Mouse (Mus musculus): Measurements from ENCODE around the gene Mtx3. TPM values are rescaled to one million over a fixed set of nuclear protein-coding genes. Genes with fewer than 3 reads are reported as not detected.
A peak's percentile ranks its signal among the peaks of the same experiment; 100 is the strongest.

The Mtx3 gene
- polyA plus RNA-seq, 1 experiment from 2014 or later: 5.4 TPM

DNA sequence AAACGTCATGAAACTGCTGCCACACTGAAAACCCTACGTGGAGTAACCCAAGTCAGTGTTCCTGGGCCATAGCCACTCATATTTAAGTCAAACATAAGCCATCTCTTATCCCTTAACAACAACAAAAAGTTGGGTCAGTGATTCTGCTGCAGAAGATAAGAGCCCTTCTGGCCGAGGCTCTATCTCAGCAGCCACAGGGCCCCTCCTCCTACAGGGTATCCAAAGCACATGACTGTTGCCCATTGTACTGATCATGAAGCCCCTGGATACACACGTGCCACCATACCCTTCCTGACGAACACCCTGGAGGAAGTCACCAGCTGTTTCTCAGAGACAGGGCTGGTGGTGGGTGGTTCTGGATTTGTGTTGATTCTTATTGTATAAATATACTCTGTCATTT is 3.4 kb downstream of the Mtx3 start:
- no peaks in the 10 kb centered on the region for H3K9me3 ChIP-seq
- H3K4me2 ChIP-seq: no peak overlapping the region
- no peak overlapping the region for H3K27ac ChIP-seq
- WGBS: 86% methylated on average over 5 of the region's 5 CpGs
- H3K9ac ChIP-seq (replicated peaks): no peak overlapping the region
- H3K4me1 ChIP-seq (replicated peaks): peaks cover 7% of the 10 kb centered on the region
- H3K27me3 ChIP-seq: no peaks in the 10 kb centered on the region
- H3K4me3 ChIP-seq (replicated peaks): no peak overlapping the region
- no peak for ATAC-seq (ENCODE audit: insufficient number of reproducible peaks, insufficient read depth, low FRiP score, low TSS enrichment, low read depth)
- H3K36me3 ChIP-seq: peaks cover 56% of the 10 kb centered on the region

- Histone ChIP-seq H3K36me3 (peaks cover 40% of the 10 kb centered on the region), H3K9ac (replicated peaks) (no peak overlapping the region), H3K9me3 (no peaks in the 10 kb centered on the region), H3K27me3 (no peaks in the 10 kb centered on the region), H3K27ac (no peak overlapping the region), H3K4me2 (no peak overlapping the region), H3K4me3 (replicated peaks) (no peak overlapping the region), H3K4me1 (replicated peaks) (no peaks in the 10 kb centered on the region)
- no peak for ATAC-seq (ENCODE audit: insufficient number of reproducible peaks, insufficient read depth, low FRiP score, low TSS enrichment, low read depth)
- WGBS: 72% methylated on average over 4 of the region's 4 CpGs
These were observed 11.3 kb downstream of the Mtx3 start for GRCm38 (mm10) chr13:92855901-92856300.

DNA sequence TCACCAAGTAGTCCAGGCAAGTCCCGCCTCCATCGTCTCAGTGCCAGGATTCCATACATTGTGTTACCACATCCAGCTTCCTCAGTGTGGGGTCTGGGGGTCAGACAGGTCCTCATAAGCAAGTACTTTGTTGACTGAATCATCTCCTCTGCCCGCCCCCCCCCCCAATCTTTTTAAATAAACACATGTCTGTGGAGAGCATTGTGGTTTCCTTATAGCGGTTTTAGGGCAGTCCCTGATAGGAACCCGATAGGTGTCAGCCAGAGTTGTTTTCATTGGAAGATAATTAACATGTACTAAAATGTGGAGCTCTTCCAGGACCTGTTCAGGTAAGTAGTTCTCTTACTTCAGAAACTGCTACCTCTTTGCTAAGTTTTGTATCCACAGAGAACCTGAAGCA is 14.2 kb downstream of the Mtx3 start:
- Histone ChIP-seq H3K9ac (replicated peaks) (no peak overlapping the region), H3K27ac (no peak overlapping the region), H3K4me1 (replicated peaks) (no peaks in the 10 kb centered on the region), H3K4me3 (replicated peaks) (no peak overlapping the region), H3K36me3 (peaks cover 18% of the 10 kb centered on the region), H3K27me3 (no peaks in the 10 kb centered on the region), H3K9me3 (no peaks in the 10 kb centered on the region), H3K4me2 (no peak overlapping the region)
- ATAC-seq (ENCODE audit: insufficient number of reproducible peaks, insufficient read depth, low FRiP score, low TSS enrichment, low read depth): no peak
- WGBS: 91% methylated on average over 5 of the region's 5 CpGs

- H3K4me1 ChIP-seq (replicated peaks): no peaks in the 10 kb centered on the region
- WGBS: 79% methylated on average over 4 of the region's 4 CpGs
- no peaks in the 10 kb centered on the region for H3K9me3 ChIP-seq
- peaks cover 10% of the 10 kb centered on the region for H3K36me3 ChIP-seq
- no peak overlapping the region for H3K4me2 ChIP-seq
- no peak overlapping the region for H3K4me3 ChIP-seq (replicated peaks)
- ATAC-seq (ENCODE audit: insufficient number of reproducible peaks, insufficient read depth, low FRiP score, low TSS enrichment, low read depth): no peak
- no peak overlapping the region for H3K9ac ChIP-seq (replicated peaks)
- no peak overlapping the region for H3K27ac ChIP-seq
- no peaks in the 10 kb centered on the region for H3K27me3 ChIP-seq
These were observed 15.4 kb downstream of the Mtx3 start for GRCm38 (mm10) chr13:92859959-92860358.

GRCm38 (mm10) chr13:92865358-92865757 is 20.8 kb downstream of the Mtx3 start:
- Histone ChIP-seq H3K4me1 (replicated peaks) (no peaks in the 10 kb centered on the region), H3K9ac (replicated peaks) (no peak overlapping the region), H3K36me3 (no peaks in the 10 kb centered on the region), H3K27me3 (no peaks in the 10 kb centered on the region), H3K4me2 (no peak overlapping the region), H3K9me3 (no peaks in the 10 kb centered on the region), H3K27ac (no peak overlapping the region), H3K4me3 (replicated peaks) (no peak overlapping the region)
- ATAC-seq (ENCODE audit: insufficient number of reproducible peaks, insufficient read depth, low FRiP score, low TSS enrichment, low read depth): no peak
- 72% methylated on average over 7 of the region's 7 CpGs for WGBS

DNA sequence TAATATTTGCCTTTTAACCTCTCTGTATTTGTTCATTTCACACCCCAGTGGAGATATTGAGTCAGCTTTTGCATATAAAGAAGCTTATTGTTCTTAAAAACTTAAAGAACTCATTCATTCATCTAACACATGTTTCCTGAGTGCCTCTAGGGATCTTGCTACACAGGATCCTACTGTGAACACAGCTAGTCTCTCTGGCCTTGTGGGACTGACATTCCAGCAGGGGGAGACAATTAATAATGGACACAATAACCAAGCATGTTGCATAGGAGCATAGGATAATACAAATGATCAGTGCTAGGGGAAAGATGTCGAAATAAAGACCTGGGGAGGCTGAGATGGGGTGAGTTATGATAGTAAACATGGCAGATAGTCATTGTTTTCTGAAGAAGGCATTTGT is 22.1 kb downstream of the Mtx3 start:
- Histone ChIP-seq H3K4me1 (replicated peaks) (no peaks in the 10 kb centered on the region), H3K4me2 (no peak overlapping the region), H3K36me3 (no peaks in the 10 kb centered on the region), H3K27ac (no peak overlapping the region), H3K9me3 (no peaks in the 10 kb centered on the region), H3K9ac (replicated peaks) (no peak overlapping the region), H3K4me3 (replicated peaks) (no peak overlapping the region), H3K27me3 (no peaks in the 10 kb centered on the region)
- ATAC-seq (ENCODE audit: insufficient number of reproducible peaks, insufficient read depth, low FRiP score, low TSS enrichment, low read depth): no peak
- 86% methylated on average over 1 of the region's 1 CpGs for WGBS

DNA sequence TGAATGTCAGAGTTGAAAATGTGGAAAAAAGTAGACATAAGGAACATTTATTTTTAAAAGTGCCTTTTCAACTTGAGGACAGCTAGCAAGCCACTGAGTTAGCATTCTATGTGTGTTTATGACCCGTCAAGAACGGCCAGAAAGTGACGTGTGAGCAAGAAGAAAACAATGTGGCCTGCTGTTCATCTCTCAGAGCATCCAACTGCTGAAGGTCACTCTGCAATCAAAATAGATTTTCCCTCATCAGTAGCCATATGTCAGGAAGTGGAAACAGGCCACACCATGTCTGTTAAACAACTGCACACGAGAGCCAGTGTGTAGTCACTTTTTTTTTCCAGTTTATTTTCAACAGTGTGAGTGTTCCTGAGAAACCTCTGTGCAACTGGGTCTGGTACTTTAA is 35.0 kb downstream of the Mtx3 start:
- no peaks in the 10 kb centered on the region for H3K9me3 ChIP-seq
- no peak overlapping the region for H3K9ac ChIP-seq (replicated peaks)
- H3K4me1 ChIP-seq (replicated peaks): 0 out of 2 replicates have a peak, but pooled peaks cover 12% of the 10 kb centered on the region
- no peak overlapping the region for H3K27ac ChIP-seq
- H3K4me3 ChIP-seq (replicated peaks): no peak overlapping the region
- H3K36me3 ChIP-seq: no peaks in the 10 kb centered on the region
- WGBS: 50% methylated on average over 4 of the region's 4 CpGs
- H3K27me3 ChIP-seq: no peaks in the 10 kb centered on the region
- ATAC-seq (ENCODE audit: insufficient number of reproducible peaks, insufficient read depth, low FRiP score, low TSS enrichment, low read depth): no peak
- H3K4me2 ChIP-seq: no peak overlapping the region

DNA sequence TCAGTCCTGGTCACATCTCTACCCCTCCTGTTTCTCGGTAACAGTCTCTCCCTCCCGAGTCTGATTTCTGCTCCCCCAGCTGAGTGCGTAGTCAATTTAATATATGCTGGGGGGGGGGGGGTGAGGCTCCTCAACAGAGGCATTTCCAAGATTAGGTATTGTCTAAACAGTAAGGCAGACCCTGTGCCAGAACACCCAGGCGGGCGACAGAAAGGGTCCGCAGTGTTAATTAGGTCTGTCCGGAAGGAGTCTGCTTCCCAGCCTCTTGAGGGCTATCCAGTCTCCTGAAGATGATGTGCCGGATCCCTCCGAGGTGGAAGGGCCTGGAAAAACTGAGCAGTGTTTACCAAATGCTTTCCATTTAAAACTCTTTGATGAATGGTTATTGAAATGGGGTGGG is 35.4 kb downstream of the Mtx3 start:
- H3K36me3 ChIP-seq: no peaks in the 10 kb centered on the region
- no peak overlapping the region for H3K4me2 ChIP-seq
- no peaks in the 10 kb centered on the region for H3K9me3 ChIP-seq
- 55% methylated on average over 9 of the region's 9 CpGs for WGBS
- peak overlapping the region; percentile 13; the same call in 1 of the 2 replicates for H3K27ac ChIP-seq
- H3K4me3 ChIP-seq (replicated peaks): no peak overlapping the region
- no peaks in the 10 kb centered on the region for H3K27me3 ChIP-seq
- H3K4me1 ChIP-seq (replicated peaks): 0 out of 2 replicates have a peak, but pooled peaks cover 12% of the 10 kb centered on the region
- no peak overlapping the region for H3K9ac ChIP-seq (replicated peaks)
- ATAC-seq (ENCODE audit: insufficient number of reproducible peaks, insufficient read depth, low FRiP score, low TSS enrichment, low read depth): no peak

DNA sequence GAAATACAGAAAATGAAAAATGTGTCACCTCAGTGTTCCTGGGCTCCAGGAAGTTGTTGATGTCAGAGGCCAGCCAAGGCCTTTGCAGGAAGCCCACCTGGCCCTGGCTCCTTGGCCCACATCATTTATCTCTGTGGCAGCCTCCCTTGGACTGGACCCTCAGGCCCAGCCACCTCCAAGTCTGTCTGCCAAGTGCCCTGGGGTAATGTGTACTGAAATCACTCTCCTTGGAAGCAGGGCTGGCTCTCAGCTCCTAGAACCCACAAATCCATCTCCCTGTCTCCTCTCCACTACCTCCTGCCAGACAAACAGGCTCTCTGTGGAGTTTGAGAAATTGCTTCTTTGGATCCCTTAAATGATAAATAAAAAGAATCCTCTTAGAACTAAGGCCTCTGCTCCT is 36.0 kb downstream of the Mtx3 start:
- Histone ChIP-seq H3K27ac (peak overlapping the region; percentile 13; the same call in 1 of the 2 replicates), H3K9me3 (no peaks in the 10 kb centered on the region), H3K36me3 (no peaks in the 10 kb centered on the region), H3K4me3 (replicated peaks) (no peak overlapping the region), H3K9ac (replicated peaks) (no peak overlapping the region), H3K27me3 (no peaks in the 10 kb centered on the region), H3K4me1 (replicated peaks) (0 out of 2 replicates have a peak, but pooled peaks cover 12% of the 10 kb centered on the region), H3K4me2 (no peak overlapping the region)
- no peak for ATAC-seq (ENCODE audit: insufficient number of reproducible peaks, insufficient read depth, low FRiP score, low TSS enrichment, low read depth)

DNA sequence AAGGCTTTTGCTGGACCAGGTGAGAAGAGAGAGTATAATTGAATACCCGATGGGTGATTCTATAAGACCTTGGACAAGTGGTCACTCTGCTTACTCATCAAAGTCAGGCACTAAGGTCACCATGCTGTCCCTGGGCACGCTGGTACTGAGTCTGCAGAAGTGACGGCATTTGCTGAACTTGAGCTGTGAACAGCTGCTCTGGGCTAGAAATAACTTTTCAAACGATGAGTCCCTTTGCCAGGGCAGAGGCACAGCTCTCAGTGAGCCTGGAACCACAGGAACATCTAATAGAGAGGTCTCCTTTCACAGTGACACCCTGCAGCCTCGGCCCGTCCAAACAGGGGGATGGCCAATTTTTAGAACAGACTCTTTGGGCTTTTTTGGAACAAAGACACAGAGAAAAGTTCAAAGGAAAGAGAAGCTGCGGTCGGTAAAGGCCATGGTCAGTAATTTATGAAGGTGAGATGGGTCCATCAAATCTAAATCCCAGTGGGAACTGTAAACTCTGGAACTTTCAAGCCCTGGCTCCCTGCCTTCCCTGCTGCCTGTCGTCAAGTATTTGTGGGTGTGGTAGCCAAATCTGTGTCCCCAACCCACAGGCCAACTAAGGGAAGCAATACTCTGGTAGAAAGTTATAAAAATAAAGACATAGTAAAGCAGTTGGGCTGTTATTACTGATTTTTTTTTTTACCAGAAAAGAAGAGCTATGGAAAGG is 37.9 kb downstream of the Mtx3 start:
- 74% methylated on average over 9 of the region's 9 CpGs for WGBS
- ATAC-seq (ENCODE audit: insufficient number of reproducible peaks, insufficient read depth, low FRiP score, low TSS enrichment, low read depth): no peak

DNA sequence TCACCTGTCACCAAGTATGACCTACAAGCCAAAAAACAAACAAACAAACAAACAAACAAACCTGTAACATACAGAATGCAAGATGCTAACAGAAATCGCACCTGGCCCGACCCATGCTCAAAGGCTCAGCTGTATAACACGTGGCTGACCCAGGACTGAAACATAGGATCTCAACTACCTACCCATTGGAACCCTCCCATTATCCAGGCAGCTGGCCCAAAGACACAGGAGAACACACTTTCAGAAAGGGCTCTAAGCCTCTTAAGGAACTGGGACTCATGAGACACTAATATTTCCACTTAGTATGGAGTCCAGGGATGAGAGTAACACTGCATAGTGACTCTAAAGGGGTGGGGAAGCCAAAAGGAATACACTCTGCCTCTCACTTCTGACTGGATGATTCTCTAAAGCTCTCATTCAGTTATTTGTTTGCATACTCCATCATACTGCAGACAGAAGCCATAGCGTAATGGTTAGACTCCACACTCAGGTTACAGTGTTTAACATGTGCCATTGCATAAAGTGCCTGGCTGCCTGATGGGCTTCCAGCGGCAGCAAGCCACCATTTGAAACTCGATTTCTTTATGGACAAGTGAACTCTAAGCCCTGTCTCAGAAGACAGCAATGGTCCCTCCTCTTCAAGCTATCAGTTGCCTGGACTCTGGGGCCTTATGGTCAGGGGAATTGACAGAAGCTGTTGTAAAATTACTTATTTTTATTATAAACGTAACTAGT is 38.6 kb downstream of the Mtx3 start:
- H3K36me3 ChIP-seq: no peaks in the 10 kb centered on the region
- no peak overlapping the region for H3K4me2 ChIP-seq
- WGBS: 84% methylated on average over 7 of the region's 7 CpGs
- H3K27ac ChIP-seq: no peak overlapping the region
- H3K9ac ChIP-seq (replicated peaks): no peak overlapping the region
- no peaks in the 10 kb centered on the region for H3K27me3 ChIP-seq
- no peak overlapping the region for H3K4me3 ChIP-seq (replicated peaks)
- H3K9me3 ChIP-seq: no peaks in the 10 kb centered on the region
- 0 out of 2 replicates have a peak, but pooled peaks cover 12% of the 10 kb centered on the region for H3K4me1 ChIP-seq (replicated peaks)
- no peak for ATAC-seq (ENCODE audit: insufficient number of reproducible peaks, insufficient read depth, low FRiP score, low TSS enrichment, low read depth)

More for the DNA sequence above, 37.9 kb downstream of the Mtx3 start:
- Histone ChIP-seq H3K27me3 (no peaks in the 10 kb centered on the region), H3K4me2 (no peak overlapping the region), H3K4me1 (replicated peaks) (0 out of 2 replicates have a peak, but pooled peaks cover 12% of the 10 kb centered on the region), H3K27ac (no peak overlapping the region), H3K4me3 (replicated peaks) (no peak overlapping the region), H3K9me3 (no peaks in the 10 kb centered on the region), H3K36me3 (no peaks in the 10 kb centered on the region), H3K9ac (replicated peaks) (no peak overlapping the region)

Data from limb, embryonic 12.5 days (tissue).